In the genomic region with DNA sequence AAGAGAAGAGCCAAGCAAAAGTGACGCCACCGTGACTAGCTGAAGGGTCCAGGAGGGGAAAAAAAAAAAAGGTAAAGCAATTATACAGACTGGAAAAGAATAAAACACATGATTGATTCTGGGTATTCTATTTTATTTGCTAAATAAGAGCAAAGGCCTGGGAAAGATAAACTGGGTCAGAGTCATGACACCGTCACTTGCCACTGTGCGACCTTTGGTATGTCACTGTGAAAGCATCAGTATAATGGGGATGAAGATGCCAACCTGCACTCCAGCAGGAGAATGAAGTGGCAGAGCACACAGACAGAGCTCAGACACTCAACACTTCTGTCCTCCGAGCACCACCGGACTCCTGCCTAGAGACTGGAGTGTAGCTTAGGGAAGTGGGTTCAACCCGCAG, we compare ENCODE assay signal across 16 mouse cellular contexts. TPM values are rescaled to one million over a fixed set of nuclear protein-coding genes. Genes with fewer than 3 reads are reported as not detected.
DNase-seq lines count a peak whose midpoint lies in the region; ATAC-seq and TF ChIP-seq lines count a peak whose summit lies in the region.
"Had no signal": no experiment of that assay in that cellular context is flagged by ENCODE, and none has a peak within 500 bp of the region (broad histone marks: within the 10 kb centered on the region; RNA-seq: fewer than 3 reads in every experiment).

No protein-coding gene starts in this region.

- WGBS in heart, embryonic 10.5 days: 88% methylated on average over 7 of the region's 7 CpGs
- 83% methylated on average over 7 of the region's 7 CpGs for WGBS in hindbrain, postnatal 0 days
- 89% methylated on average over 7 of the region's 7 CpGs for WGBS in kidney, embryonic 14.5 days

- no peaks in the 10 kb centered on the region for H3K27me3 ChIP-seq in heart, embryonic 10.5 days (ENCODE audit: insufficient read depth, poor library complexity, severe bottlenecking)
- no peaks in the 10 kb centered on the region for H3K27me3 ChIP-seq in hindbrain, postnatal 0 days (ENCODE audit: insufficient read depth, low read length)
- no peaks in the 10 kb centered on the region for H3K27me3 ChIP-seq in kidney, embryonic 14.5 days (ENCODE audit: control insufficient read depth, insufficient read depth, low read length)
- H3K27me3 ChIP-seq: embryonic facial prominence, embryonic 15.5 days; megakaryocyte, embryonic 14.5 days had no signal

- peaks cover 56% of the 10 kb centered on the region for H3K4me1 ChIP-seq in heart, embryonic 10.5 days
- peaks cover 60% of the 10 kb centered on the region for H3K4me1 ChIP-seq in bone marrow macrophage, adult 2 months (ENCODE audit: control insufficient read depth, insufficient read depth, low read length)
- peaks cover 32% of the 10 kb centered on the region for H3K4me1 ChIP-seq in hindbrain, postnatal 0 days (ENCODE audit: insufficient read depth, low read length)
- 0 out of 2 replicates have a peak, but pooled peaks cover 6% of the 10 kb centered on the region for H3K4me1 ChIP-seq in kidney, embryonic 14.5 days (ENCODE audit: control insufficient read depth, insufficient read depth, low read length)

- H3K9ac ChIP-seq in hindbrain, postnatal 0 days (replicated peaks; ENCODE audit: low read length): no peak overlapping the region
- H3K9ac ChIP-seq in kidney, embryonic 14.5 days (ENCODE audit: low read depth, low read length): no peak overlapping the region
- H3K9ac ChIP-seq: embryonic facial prominence, embryonic 15.5 days; lung, embryonic 14.5 days had no signal

- no peak overlapping the region for H3K4me2 ChIP-seq in hindbrain, postnatal 0 days (ENCODE audit: low read depth, low read length)
- H3K4me2 ChIP-seq in kidney, embryonic 14.5 days (replicated peaks; ENCODE audit: low read depth, low read length): no peak overlapping the region
- H3K4me2 ChIP-seq: embryonic facial prominence, embryonic 15.5 days; lung, embryonic 14.5 days had no signal

- no peaks in the 10 kb centered on the region for H3K36me3 ChIP-seq in heart, embryonic 10.5 days
- H3K36me3 ChIP-seq in hindbrain, postnatal 0 days (ENCODE audit: insufficient read depth, low read length): no peaks in the 10 kb centered on the region
- H3K36me3 ChIP-seq in kidney, embryonic 14.5 days (ENCODE audit: control insufficient read depth, insufficient read depth, low read length): no peaks in the 10 kb centered on the region
- H3K36me3 ChIP-seq: embryonic facial prominence, embryonic 15.5 days; limb, embryonic 10.5 days had no signal

- ATAC-seq in hindbrain, postnatal 0 days: no peak
- ATAC-seq in kidney, embryonic 14.5 days (ENCODE audit: low FRiP score, low TSS enrichment): no peak
- ATAC-seq: CD4-positive, CD25-positive, alpha-beta regulatory T cell, adult 4 months had no signal

- no peak for TF ChIP-seq CTCF in layer of hippocampus, adult 2 months (conservative IDR thresholded peaks at IDR 0.05)
- TF ChIP-seq CTCF in bone marrow macrophage, adult 2 months (IDR thresholded peaks at IDR 0.05; ENCODE audit: low read depth, low read length): no peak
- 0 out of 2 replicates have a peak, but pooled peaks have one; percentile 23 for TF ChIP-seq CTCF in hindbrain, postnatal 0 days (IDR thresholded peaks at IDR 0.05; ENCODE audit: low read depth)

- no peak for TF ChIP-seq POLR2A in bone marrow macrophage, adult 2 months (IDR thresholded peaks at IDR 0.05; ENCODE audit: borderline replicate concordance, low read depth, low read length)

- peak overlapping the region; percentile 67; the same call in 1 of the 2 replicates for H3K27ac ChIP-seq in heart, embryonic 10.5 days
- H3K27ac ChIP-seq in layer of hippocampus, adult 2 months: peak overlapping the region; percentile 89
- peak overlapping the region; percentile 26; the same call in 1 of the 2 replicates for H3K27ac ChIP-seq in bone marrow macrophage, adult 2 months (ENCODE audit: insufficient read depth, low read depth, low read length)
- H3K27ac ChIP-seq in hindbrain, postnatal 0 days: no peak overlapping the region; the same call in 1 of the 2 replicates
- H3K27ac ChIP-seq in kidney, embryonic 14.5 days (ENCODE audit: low read depth, low read length): no peak overlapping the region

- no peak for DNase-seq in heart, embryonic 10.5 days (ENCODE audit: low spot score)
- DNase-seq in heart, postnatal 14 days: no peak
- DNase-seq in layer of hippocampus, adult 2 months (ENCODE audit: low spot score in 2 of 2): no peak
- no peak for DNase-seq in layer of hippocampus, postnatal 36 days
- DNase-seq in hindbrain, postnatal 0 days (ENCODE audit: low spot score): no peak
- DNase-seq: adrenal gland, postnatal 25 days; kidney, adult 18-20 months; kidney, postnatal 4 days; lung, embryonic 14.5 days; right cerebral cortex, postnatal 14 days had no signal

- no peaks in the 10 kb centered on the region for H3K9me3 ChIP-seq in heart, embryonic 10.5 days
- H3K9me3 ChIP-seq in hindbrain, postnatal 0 days (ENCODE audit: low read length): no peaks in the 10 kb centered on the region
- H3K9me3 ChIP-seq in kidney, embryonic 14.5 days (ENCODE audit: control insufficient read depth, low read length): no peaks in the 10 kb centered on the region
- H3K9me3 ChIP-seq: embryonic facial prominence, embryonic 15.5 days; limb, embryonic 10.5 days; megakaryocyte, embryonic 14.5 days had no signal

- intact Hi-C loops in heart, postnatal 14 days (cut with DNase I): no loop called here

- no peak overlapping the region for H3K4me3 ChIP-seq in heart, embryonic 10.5 days
- no peak overlapping the region for H3K4me3 ChIP-seq in layer of hippocampus, adult 2 months
- no peak overlapping the region for H3K4me3 ChIP-seq in bone marrow macrophage, adult 2 months (ENCODE audit: insufficient read depth, low read length)
- no peak overlapping the region for H3K4me3 ChIP-seq in hindbrain, postnatal 0 days (ENCODE audit: low read length)
- no peak overlapping the region for H3K4me3 ChIP-seq in kidney, embryonic 14.5 days (ENCODE audit: low read length)
- H3K4me3 ChIP-seq: embryonic facial prominence, embryonic 15.5 days; limb, embryonic 10.5 days; megakaryocyte, embryonic 14.5 days had no signal

RNA-seq across cellular contexts. Expression of a gene that starts 34.7 kb away (rescaled TPM):
- polyA plus RNA-seq in heart, embryonic 10.5 days (2016; fragmentation: Nextera tagmentation; extraction: Ambion mirVana): 14.6 and 18.6 TPM in 2 replicates
- total RNA-seq in heart, postnatal 14 days (2021): 10 to 100 TPM; 16.2 to 20.1 TPM
- 10 to 100 TPM; 21.0 to 24.4 TPM for total RNA-seq in layer of hippocampus, adult 2 months (2021)
- total RNA-seq in layer of hippocampus, postnatal 36 days (2021): 10 to 100 TPM; 18.3 to 22.2 TPM
- polyA plus RNA-seq in bone marrow macrophage, adult 2 months (2012; ENCODE audit: insufficient read depth, insufficient read length, missing spikeins): 14.6 and 16.7 TPM in 2 replicates
- 16.2 and 16.9 TPM in 2 replicates for total RNA-seq in hindbrain, postnatal 0 days (2014; rRNA removed)
- 15.1 and 17.2 TPM in 2 replicates for polyA plus RNA-seq in hindbrain, postnatal 0 days (2015; fragmentation: Nextera tagmentation; extraction: Ambion mirVana)
- 21.1 and 27.3 TPM in 2 replicates for polyA plus RNA-seq in kidney, embryonic 14.5 days (2014; fragmentation: Nextera tagmentation; extraction: Ambion mirVana)

Comparison
In these comparisons a context has a peak if more than half of its experiments do, and no peak if none do; other contexts are left out.
1. H3K27ac ChIP-seq: peak in heart, embryonic 10.5 days (single experiment), layer of hippocampus, adult 2 months (single experiment) and bone marrow macrophage, adult 2 months (single experiment); none in hindbrain, postnatal 0 days (single experiment) and kidney, embryonic 14.5 days (single experiment).